Mouse (Mus musculus): ENCODE data around the gene Gcg. TPM values are rescaled to one million over a fixed set of nuclear protein-coding genes. Genes with fewer than 3 reads are reported as not detected.

The Gcg gene
- total RNA-seq, 2 experiments from 2014 or later: not detected

DNA sequence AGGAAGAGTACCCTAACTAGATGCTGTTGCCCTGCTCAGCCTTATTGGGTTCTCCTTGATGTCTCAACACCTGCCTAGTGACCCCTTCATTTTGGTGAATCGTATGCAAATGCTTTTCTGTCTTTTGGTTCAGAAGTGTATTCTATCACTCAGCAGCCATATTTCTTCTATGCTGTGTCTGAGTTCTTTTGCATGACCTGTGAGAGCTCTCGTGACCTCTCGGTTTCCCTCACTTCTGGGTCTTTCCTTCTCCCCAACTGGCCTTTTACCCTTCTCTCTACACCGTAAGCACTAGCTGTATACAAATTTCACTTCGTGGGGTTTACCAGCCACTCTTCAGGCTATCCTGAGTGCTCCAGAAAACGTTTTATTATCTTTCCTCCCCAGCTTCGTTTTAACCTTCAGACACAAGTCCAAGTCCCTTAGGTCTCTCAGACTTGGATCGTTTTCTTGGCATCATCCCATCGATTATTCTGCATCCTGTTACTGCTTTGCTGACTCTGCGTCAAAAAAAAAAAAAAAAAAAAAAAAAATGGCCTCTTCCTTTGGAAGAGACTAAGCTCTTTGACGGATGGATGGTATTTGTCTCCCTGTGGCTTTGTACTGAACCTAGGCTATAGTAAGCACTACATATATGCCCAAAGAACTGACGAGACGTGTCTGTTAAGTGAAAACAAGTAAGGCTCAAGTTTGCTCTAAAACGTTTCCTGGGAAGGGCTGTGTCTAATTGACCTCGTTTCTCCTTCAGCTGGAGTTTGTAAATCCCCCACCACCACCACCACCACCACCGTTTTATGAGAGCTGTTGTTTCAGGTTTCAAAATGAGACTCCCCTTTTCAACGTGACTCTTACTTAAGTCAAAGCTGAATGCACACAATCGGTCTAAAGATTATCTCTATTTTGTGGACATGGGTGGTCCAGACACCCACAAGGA, 23.9 kb downstream of the Gcg start:
- no peak for DNase-seq

DNA sequence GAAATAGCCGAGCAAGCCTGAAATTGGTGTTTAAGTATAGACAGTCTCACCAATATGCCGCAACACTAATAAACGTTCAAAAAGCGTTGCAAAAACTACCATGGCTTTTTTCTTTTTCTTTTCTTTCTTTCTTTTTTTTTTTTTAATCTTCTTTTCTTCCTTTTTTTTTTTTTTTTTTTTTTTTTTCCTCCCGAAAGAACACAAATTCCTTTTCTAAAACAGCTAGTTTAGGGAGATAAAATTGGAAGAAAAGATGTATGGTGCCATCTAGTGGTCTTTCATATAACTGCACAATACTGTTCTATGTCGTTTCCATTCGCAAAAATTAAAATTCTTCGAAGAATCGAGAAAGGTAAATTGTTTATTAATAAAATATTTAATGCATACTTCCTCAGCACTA, 25.4 kb downstream of the Gcg start:
- DNase-seq: no peak

DNA sequence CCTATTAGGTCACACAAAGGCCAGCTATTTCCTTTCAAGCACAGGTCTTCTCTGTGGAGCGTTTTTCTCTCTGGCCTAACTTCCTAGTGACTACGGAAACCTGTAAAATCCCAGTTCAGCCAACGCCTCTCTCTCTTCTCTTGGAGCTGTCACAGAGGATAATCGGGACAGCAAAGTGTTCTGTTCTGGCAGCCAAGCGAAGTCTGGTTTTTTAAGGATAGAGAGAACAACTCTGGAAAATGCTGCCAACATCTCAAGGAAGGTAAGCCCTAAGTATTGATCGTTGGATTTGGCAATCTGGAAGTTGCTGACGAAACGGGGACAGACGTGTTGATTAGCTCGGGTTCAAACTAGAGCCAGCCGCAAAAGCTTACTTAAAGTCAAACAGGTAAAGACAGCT, 28.5 kb downstream of the Gcg start:
- no peak for DNase-seq

DNA sequence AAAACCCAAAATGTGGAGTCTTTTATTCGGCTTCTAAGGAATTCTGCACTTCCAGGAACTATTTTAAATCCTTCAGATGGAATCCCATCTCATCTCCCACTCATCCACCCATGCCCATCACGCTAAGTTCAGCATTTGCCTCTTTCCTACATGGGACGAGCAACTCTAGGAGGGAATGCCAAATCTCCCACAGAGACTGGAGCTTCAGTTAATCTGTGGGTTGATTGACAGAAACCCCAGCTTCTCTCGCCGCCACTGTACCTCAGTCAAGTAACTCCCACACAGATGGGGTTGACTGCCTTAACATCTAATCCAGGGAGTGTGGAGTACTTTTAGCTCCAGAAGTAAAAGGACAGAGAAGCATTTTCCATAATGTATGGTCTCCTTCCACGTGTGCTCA, 29.4 kb downstream of the Gcg start:
- DNase-seq: no peak

DNA sequence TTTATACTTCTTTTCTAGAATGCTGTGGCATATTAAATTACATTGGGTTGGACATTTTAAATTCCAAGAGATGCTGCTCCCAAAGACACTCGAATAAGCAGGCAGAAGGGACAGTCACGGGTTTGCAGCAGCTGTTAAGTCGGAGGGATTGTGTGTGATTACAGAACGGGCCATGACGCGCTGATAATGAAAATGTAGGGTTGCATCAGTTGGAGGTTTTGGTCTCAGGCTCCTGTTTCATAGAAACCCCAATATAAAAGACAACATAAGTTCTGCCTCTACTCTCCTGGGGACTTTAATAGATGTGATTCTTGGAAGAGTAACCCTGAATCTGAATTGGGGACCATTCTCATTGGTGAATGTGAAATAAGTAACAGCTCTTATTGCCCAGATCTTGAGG, 33.1 kb downstream of the Gcg start:
- no peak for DNase-seq

DNA sequence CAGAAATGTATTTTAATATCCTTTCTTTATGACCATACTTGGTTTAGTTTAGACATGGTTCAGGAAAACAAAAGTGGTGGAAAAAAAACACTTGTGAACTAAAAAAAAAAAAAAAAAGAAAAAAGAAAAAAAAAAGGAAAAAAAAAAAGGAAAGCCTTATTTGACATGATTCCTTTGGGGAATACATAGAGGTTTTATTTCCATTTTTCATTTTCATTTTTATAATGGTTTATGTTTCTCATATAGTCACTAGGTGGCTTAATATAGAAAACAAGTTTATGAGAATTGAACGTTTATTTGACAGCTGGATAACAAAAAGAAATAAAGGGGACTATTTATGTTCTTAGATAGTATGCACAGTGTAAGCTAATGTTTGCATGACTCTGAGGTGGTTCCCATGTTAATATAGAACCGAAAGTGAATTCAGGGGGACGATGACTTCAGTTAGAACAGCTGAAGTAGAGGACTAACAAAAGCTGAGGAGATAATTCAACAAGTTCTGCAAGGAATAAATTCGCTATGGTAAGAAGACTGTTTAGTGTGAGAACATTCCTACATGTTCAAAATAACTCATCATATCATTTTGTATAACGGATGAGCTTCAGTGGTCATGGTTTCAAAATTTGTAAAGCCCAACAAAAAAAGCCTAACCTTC, 33.6 kb downstream of the Gcg start:
- no peak for DNase-seq

DNA sequence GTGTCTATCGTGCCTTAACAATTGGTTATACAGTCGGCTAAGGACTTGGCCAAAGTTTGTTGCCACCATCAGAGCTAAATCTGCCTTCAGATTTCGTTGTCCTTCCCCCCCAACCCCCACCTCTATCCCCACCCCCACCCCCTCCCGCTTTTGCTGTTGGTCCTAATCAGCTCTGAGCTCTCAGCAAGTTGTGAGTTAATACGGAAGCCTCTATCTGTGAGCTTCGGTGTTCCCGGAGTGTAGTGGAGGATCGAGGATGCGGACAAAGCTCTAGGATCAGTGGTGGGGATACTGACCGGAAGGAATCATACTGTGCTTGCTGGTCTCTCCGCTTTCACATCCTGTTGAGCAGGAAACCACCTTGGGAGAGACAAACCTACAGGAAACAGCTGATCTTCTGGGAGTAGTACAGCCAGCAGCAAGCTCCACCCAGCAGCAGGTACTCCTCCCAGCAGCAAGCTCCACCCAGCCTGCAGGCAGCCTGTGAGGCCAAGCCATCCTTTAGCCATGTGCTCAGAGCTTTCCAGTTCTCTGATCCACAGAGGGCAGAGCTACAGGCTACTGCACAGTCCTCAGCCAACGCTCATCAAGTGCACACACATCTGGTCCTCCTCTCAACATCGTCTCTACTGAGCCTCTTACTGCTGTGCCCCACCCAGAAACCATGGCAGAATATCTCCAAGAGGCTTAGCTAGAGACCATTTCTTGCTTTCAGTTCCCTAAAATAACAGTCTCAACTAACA, 42.5 kb downstream of the Gcg start:
- peak; percentile 44 for DNase-seq

DNA sequence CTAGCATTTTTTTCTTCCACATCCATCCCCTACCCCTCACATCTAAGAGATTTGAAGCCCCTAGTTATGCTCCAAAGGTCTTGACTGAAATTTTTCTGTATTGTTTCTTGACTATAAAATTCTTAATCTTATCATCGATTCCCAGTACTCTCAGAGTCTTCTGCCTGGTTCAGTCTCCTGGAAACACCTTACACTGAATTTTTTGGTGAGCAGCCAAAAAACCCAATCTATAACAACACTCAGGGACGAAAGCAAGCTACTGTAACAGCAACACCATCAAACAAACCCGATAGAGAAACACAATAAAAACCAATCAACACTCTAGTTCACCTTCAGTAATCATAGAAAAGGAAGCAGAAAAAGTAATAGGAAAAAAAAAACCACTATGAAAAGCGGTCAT, 43.4 kb downstream of the Gcg start:
- no peak for DNase-seq

DNA sequence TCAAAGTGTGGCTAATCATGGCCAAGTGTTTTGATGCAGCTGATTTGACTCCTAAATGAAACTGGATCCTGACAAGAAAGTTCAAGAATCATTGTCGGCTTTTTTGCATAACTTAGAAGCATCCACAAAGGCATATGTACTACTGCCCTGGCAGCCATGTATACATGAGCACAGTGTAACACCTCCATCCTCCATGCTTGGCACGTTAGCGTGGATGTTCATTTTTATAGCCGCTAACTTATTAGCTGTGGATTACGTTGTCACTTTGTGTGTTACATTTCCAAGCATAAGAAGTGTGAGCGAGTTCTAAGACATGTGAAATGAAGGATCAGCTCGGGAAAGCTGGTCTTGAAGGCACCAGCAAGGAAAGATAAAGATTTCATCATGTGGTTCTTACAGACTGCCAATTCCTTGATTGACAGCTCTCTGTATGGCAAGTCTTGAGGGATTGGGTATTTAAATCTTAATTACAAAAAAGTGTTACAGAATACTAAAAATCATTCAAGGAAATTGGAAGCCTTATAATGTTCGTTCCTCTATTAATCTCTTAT, 52.1 kb downstream of the Gcg start:
- no peak for DNase-seq

DNA sequence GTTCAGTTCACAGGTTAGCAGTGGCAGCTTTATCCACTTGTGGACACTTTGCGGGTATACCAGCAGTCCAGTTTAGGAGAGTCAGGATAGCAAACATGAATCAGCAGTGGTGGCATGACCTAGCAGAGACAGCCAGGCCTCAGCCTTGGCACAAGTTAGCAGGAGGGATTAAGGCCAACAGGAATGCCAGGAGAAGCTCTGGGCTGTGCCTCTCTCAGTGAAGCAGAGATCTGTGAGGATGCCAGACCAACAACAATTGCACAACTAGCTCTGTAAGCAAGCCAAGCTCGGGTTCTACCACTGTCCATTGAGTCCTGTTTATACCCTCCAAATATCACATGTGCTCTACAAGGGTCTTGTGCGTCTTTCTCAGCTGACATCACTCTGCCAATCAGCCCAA, 57.5 kb downstream of the Gcg start:
- DNase-seq: no peak

Other genes with a start within 250 kb of the Gcg start
- 10 to 100 TPM in 1 of 2 experiments, 1 to 10 TPM in 1; 8.2 to 10.6 TPM for gene Dpp4, start 71.4 kb downstream of the Gcg start, total RNA-seq (2021)
- gene Fap, start 90.4 kb upstream of the Gcg start, total RNA-seq (2021): 1 to 10 TPM; 8.1 to 8.2 TPM
- gene Ifih1, start 162.6 kb upstream of the Gcg start, total RNA-seq (2021): 1 to 10 TPM; 3.2 to 4.3 TPM
- gene Gca, start 180.6 kb upstream of the Gcg start, total RNA-seq (2021): 10 to 100 TPM; 36.4 to 38.0 TPM